Mouse (Mus musculus) MEL (cell line): Measurements from ENCODE around the gene Id1. TPM values are rescaled to one million over a fixed set of nuclear protein-coding genes. Genes with fewer than 3 reads are reported as not detected.
A peak's percentile ranks its signal among the peaks of the same experiment; 100 is the strongest.

Experiments used
- DNase-seq: peaks from one replicate; pipeline ENCODE4 v3.0.0; 2011; ENCODE audit warnings: low read depth, low spot score
- H3K27ac ChIP-seq: 2 replicates; pipeline ENCODE4 v1.5.1; 2012; ENCODE audit warnings: low read depth, mild to moderate bottlenecking, control low read depth, low read length, moderate library complexity; ENCODE audit not compliant: control insufficient read depth
- H3K27me3 ChIP-seq, 2 experiments: fragments of 150-350 bp in 1 of 2; sonication (generic) in 1 of 2; 2 replicates each; pipeline ENCODE4 v1.6.1; 2012; ENCODE audit warnings: low read length in 2 of 2, mild to moderate bottlenecking in 2 of 2, improper control_type of control experiment in 1 of 2, moderate library complexity in 1 of 2; ENCODE audit not compliant: insufficient read depth in 2 of 2, control insufficient read depth in 1 of 2
- H3K36me3 ChIP-seq, 2 experiments: 2 replicates each; pipeline ENCODE4 v1.6.1; 2012 to 2014; ENCODE audit warnings: low read length in 2 of 2, improper control_type of control experiment in 1 of 2, inconsistent platforms in 1 of 2, mild to moderate bottlenecking in 1 of 2; ENCODE audit not compliant: insufficient read depth in 2 of 2, control insufficient read depth in 1 of 2
- H3K4me1 ChIP-seq, 2 experiments: fragments of 150-350 bp in 1 of 2; sonication (generic) in 1 of 2; 2 replicates each; pipeline ENCODE4 v1.6.1; 2012; ENCODE audit warnings: low read length in 2 of 2, improper control_type of control experiment in 1 of 2, mild to moderate bottlenecking in 1 of 2; ENCODE audit not compliant: insufficient read depth in 2 of 2, control insufficient read depth in 1 of 2
- H3K4me3 ChIP-seq, 2 experiments: fragments of 150-350 bp in 1 of 2; sonication (generic) in 1 of 2; 2 replicates each; pipeline ENCODE4 v1.5.1; 2012; ENCODE audit warnings: low read depth in 2 of 2, low read length in 2 of 2, mild to moderate bottlenecking in 2 of 2, moderate library complexity in 2 of 2, control low read depth in 1 of 2, improper control_type of control experiment in 1 of 2; ENCODE audit not compliant: control insufficient read depth in 1 of 2, insufficient read depth in 1 of 2
- H3K79me2 ChIP-seq: 2 replicates; pipeline ENCODE4 v1.6.1; 2012; ENCODE audit warnings: mild to moderate bottlenecking, low read length, moderate library complexity; ENCODE audit not compliant: control insufficient read depth, poor library complexity, insufficient read depth
- H3K9ac ChIP-seq: 2 replicates; pipeline ENCODE4 v1.6.1; 2012; ENCODE audit warnings: low read depth, mild to moderate bottlenecking, control low read depth, low read length, moderate library complexity; ENCODE audit not compliant: control insufficient read depth, poor library complexity, severe bottlenecking
- H3K9me3 ChIP-seq: fragments of 150-350 bp; sonication (generic); replicated peaks from 2 replicates; pipeline ENCODE4 v1.6.1; 2012; ENCODE audit warnings: mild to moderate bottlenecking, low read length, improper control_type of control experiment, moderate library complexity; ENCODE audit not compliant: insufficient read depth
- CHD1 ChIP-seq: IDR thresholded peaks from 2 replicates; pipeline ENCODE4 v1.6.1; 2012; ENCODE audit warnings: low read depth, mild to moderate bottlenecking, inconsistent platforms, low read length, improper control_type of control experiment
- CHD2 ChIP-seq: IDR thresholded peaks from 2 replicates; pipeline ENCODE4 v1.6.1; 2011; ENCODE audit warnings: low read length, improper control_type of control experiment
- CTCF ChIP-seq, 3 experiments: IDR thresholded peaks in 2 of 3; conservative IDR thresholded peaks in 1 of 3; 2 replicates each; pipeline ENCODE4 v1.5.1; 2011 to 2012; ENCODE audit warnings: low read length in 3 of 3, low read depth in 2 of 3, mild to moderate bottlenecking in 2 of 3, improper control_type of control experiment in 1 of 3, inconsistent platforms in 1 of 3, mixed read lengths in 1 of 3, moderate library complexity in 1 of 3; ENCODE audit not compliant: control insufficient read depth in 1 of 3, insufficient read depth in 1 of 3, poor library complexity in 1 of 3, severe bottlenecking in 1 of 3
- ELF1 ChIP-seq: IDR thresholded peaks from 2 replicates; pipeline ENCODE4 v1.6.1; 2014; ENCODE audit warnings: low read depth, mild to moderate bottlenecking, inconsistent platforms, low read length, improper control_type of control experiment, moderate library complexity
- ETS1 ChIP-seq: IDR thresholded peaks from 2 replicates; pipeline ENCODE4 v1.6.1; 2012; ENCODE audit warnings: low read depth, mild to moderate bottlenecking, inconsistent platforms, low read length, improper control_type of control experiment, moderate library complexity
- MAX ChIP-seq: IDR thresholded peaks from 2 replicates; pipeline ENCODE4 v1.6.1; 2011; ENCODE audit warnings: low read length, improper control_type of control experiment
- MEF2A ChIP-seq: IDR thresholded peaks from 2 replicates; pipeline ENCODE4 v1.6.1; 2014; ENCODE audit warnings: low read depth, mild to moderate bottlenecking, inconsistent platforms, low read length, improper control_type of control experiment; ENCODE audit not compliant: poor library complexity, insufficient replicate concordance, severe bottlenecking; ENCODE audit errors: extremely low read depth
- MXI1 ChIP-seq: IDR thresholded peaks from 2 replicates; pipeline ENCODE4 v1.6.1; 2011; ENCODE audit warnings: mild to moderate bottlenecking, low read depth, low read length, improper control_type of control experiment
- NELFE ChIP-seq: IDR thresholded peaks from 2 replicates; pipeline ENCODE4 v1.6.1; 2011; ENCODE audit warnings: low read depth, low read length, improper control_type of control experiment
- POLR2A ChIP-seq, 2 experiments: IDR thresholded peaks; 2 replicates each; pipeline ENCODE4 v1.6.1; 2011 to 2012; ENCODE audit warnings: low read length in 2 of 2, mild to moderate bottlenecking in 2 of 2, control low read depth in 1 of 2, improper control_type of control experiment in 1 of 2, low read depth in 1 of 2, moderate library complexity in 1 of 2; ENCODE audit not compliant: control insufficient read depth in 1 of 2, insufficient read depth in 1 of 2, poor library complexity in 1 of 2
- POLR2AphosphoS2 ChIP-seq: IDR thresholded peaks from 2 replicates; pipeline ENCODE4 v1.6.1; 2011; ENCODE audit warnings: low read length, improper control_type of control experiment
- RCOR1 ChIP-seq: IDR thresholded peaks from 2 replicates; pipeline ENCODE4 v1.6.1; 2012; ENCODE audit warnings: low read depth, mild to moderate bottlenecking, inconsistent platforms, low read length, improper control_type of control experiment
- SIN3A ChIP-seq: IDR thresholded peaks from 2 replicates; pipeline ENCODE4 v1.6.1; 2012; ENCODE audit warnings: low read length, improper control_type of control experiment, inconsistent platforms
- SMC3 ChIP-seq: IDR thresholded peaks from 2 replicates; pipeline ENCODE4 v1.6.1; 2011; ENCODE audit warnings: low read depth, low read length, improper control_type of control experiment
- TAL1 ChIP-seq: IDR thresholded peaks from 2 replicates; pipeline ENCODE4 v1.6.1; 2012; ENCODE audit warnings: mild to moderate bottlenecking, inconsistent platforms, low read length, moderate library complexity, mixed read lengths
- USF2 ChIP-seq, 2 experiments: IDR thresholded peaks; 2 replicates each; pipeline ENCODE4 v1.6.1; 2011 to 2012; ENCODE audit warnings: improper control_type of control experiment in 2 of 2, low read length in 2 of 2, borderline replicate concordance in 1 of 2, inconsistent platforms in 1 of 2, low read depth in 1 of 2, mild to moderate bottlenecking in 1 of 2; ENCODE audit not compliant: insufficient read depth in 1 of 2
- ZMIZ1 ChIP-seq: IDR thresholded peaks from 2 replicates; pipeline ENCODE4 v1.6.1; 2012; ENCODE audit warnings: low read depth, mild to moderate bottlenecking, inconsistent platforms, low read length, improper control_type of control experiment, moderate library complexity
- polyA plus RNA-seq, 2 experiments: library from polyadenylated mRNA; stranded (reverse) in 1 of 2; unstranded in 1 of 2; fragments of >175 nt in 1 of 2; fragments of >200 nt in 1 of 2; gene quantifications; 2 replicates each; pipeline versions ENCODE4 v1.2.1 to v1.2.4; 2012; ENCODE audit warnings: low replicate concordance in 2 of 2, low read depth in 1 of 2; ENCODE audit not compliant: insufficient read length in 2 of 2, insufficient read depth in 1 of 2, missing spikeins in 1 of 2
- total RNA-seq: library from RNA; depleted of rRNA; stranded (reverse); fragments of 300-350 nt; gene quantifications from 2 replicates; pipeline ENCODE4 v1.2.3, GENCODE M21; 2012

Id1 gene
- total and polyA plus RNA-seq, 3 experiments, result 102 to 486 TPM; not detected in 1

- no peaks in the 10 kb centered on the region for H3K9me3 ChIP-seq
- H3K27ac ChIP-seq, result no peak overlapping the region
- no peak overlapping the region for H3K9ac ChIP-seq
- no peaks in the 10 kb centered on the region for H3K27me3 ChIP-seq
- H3K79me2 ChIP-seq, result no peaks in the 10 kb centered on the region
- peaks cover 0 to 15% of the 10 kb centered on the region in 2 experiments; a peak in 2 of 4 replicates for H3K36me3 ChIP-seq
- DNase-seq, result no peak
- no peak for TF ChIP-seq NELFE
- TF ChIP-seq TAL1, result no peak
- no peak for TF ChIP-seq ZMIZ1
- TF ChIP-seq USF2 (IDR thresholded peaks at IDR 0.05; ENCODE audit: borderline replicate concordance in 1 of 2, insufficient read depth in 1 of 2, low read depth in 1 of 2, low read length in 2 of 2), result no peak
- no peak for TF ChIP-seq MAX
- TF ChIP-seq MEF2A, result no peak
- no peak overlapping the region for H3K4me3 ChIP-seq
- peaks cover 4 to 15% of the 10 kb centered on the region in 2 experiments for H3K4me1 ChIP-seq
These were observed 47.2 kb downstream of the Id1 start for GRCm38 (mm10) chr2:152783241-152783640.

GRCm38 (mm10) chr2:152784640-152785039 is 48.6 kb downstream of the Id1 start:
- peaks cover 0 to 22% of the 10 kb centered on the region in 2 experiments; a peak in 2 of 4 replicates for H3K36me3 ChIP-seq
- no peak overlapping the region for H3K27ac ChIP-seq
- no peaks in the 10 kb centered on the region for H3K79me2 ChIP-seq

GRCm38 (mm10) chr2:152785446-152786350 is 49.6 kb downstream of the Id1 start:
- H3K36me3 ChIP-seq, result peaks cover 0 to 33% of the 10 kb centered on the region in 2 experiments; a peak in 2 of 4 replicates
- TF ChIP-seq CTCF (IDR thresholded peaks at IDR 0.05 in 2 of 3, conservative IDR thresholded peaks at IDR 0.05 in 1 of 3; ENCODE audit: control insufficient read depth in 1 of 3, insufficient read depth in 1 of 3, low read depth in 2 of 3, low read length in 3 of 3, poor library complexity in 1 of 3, severe bottlenecking in 1 of 3) (no peak), TAL1 (peak; percentile 52)
- DNase-seq, result no peak

More at GRCm38 (mm10) chr2:152784640-152785039, 48.6 kb downstream of the Id1 start:
- Histone ChIP-seq H3K27me3 (no peaks in the 10 kb centered on the region), H3K9ac (no peak overlapping the region), H3K9me3 (no peaks in the 10 kb centered on the region), H3K4me1 (peaks cover 9 to 28% of the 10 kb centered on the region in 2 experiments), H3K4me3 (no peak overlapping the region)
- TF ChIP-seq CTCF (IDR thresholded peaks at IDR 0.05 in 2 of 3, conservative IDR thresholded peaks at IDR 0.05 in 1 of 3; ENCODE audit: control insufficient read depth in 1 of 3, insufficient read depth in 1 of 3, low read depth in 2 of 3, low read length in 3 of 3, poor library complexity in 1 of 3, severe bottlenecking in 1 of 3) (no peak), ETS1 (no peak), CHD2 (no peak), POLR2AphosphoS2 (no peak), SIN3A (no peak), MXI1 (no peak), RCOR1 (no peak), ELF1 (no peak), SMC3 (no peak), TAL1 (no peak), CHD1 (no peak), POLR2A (IDR thresholded peaks at IDR 0.05; ENCODE audit: control insufficient read depth in 1 of 2, insufficient read depth in 1 of 2, low read depth in 1 of 2, low read length in 2 of 2, poor library complexity in 1 of 2) (no peak)
- no peak for DNase-seq

More at GRCm38 (mm10) chr2:152785446-152786350, 49.6 kb downstream of the Id1 start:
- Histone ChIP-seq H3K27me3 (no peaks in the 10 kb centered on the region), H3K9ac (no peak overlapping the region), H3K4me3 (no peak overlapping the region), H3K9me3 (no peaks in the 10 kb centered on the region), H3K4me1 (peaks cover 13 to 38% of the 10 kb centered on the region in 2 experiments), H3K27ac (no peak overlapping the region), H3K79me2 (no peaks in the 10 kb centered on the region)
